Mouse (Mus musculus) bone marrow, adult 2 months (tissue): ENCODE results near the gene Map2k3.

Source experiments
- CTCF ChIP-seq: fragments of 200-500 bp; IDR thresholded peaks from 2 replicates; pipeline ENCODE4 v1.5.1; 2011; ENCODE audit warnings: low read length, control low read depth; ENCODE audit not compliant: control insufficient read depth, insufficient read depth
- POLR2A ChIP-seq: fragments of 200-500 bp; IDR thresholded peaks from 2 replicates; pipeline ENCODE4 v1.6.1; 2011; ENCODE audit warnings: low read depth, mild to moderate bottlenecking, control low read depth, low read length, borderline replicate concordance; ENCODE audit not compliant: control insufficient read depth

GRCm38 (mm10) chr11:60902486-60902885 is 29.3 kb upstream of the Map2k3 start:
- TF ChIP-seq POLR2A (no peak), CTCF (no peak)
